Mouse (Mus musculus) lung, adult 2 months (tissue): ENCODE results near the gene Lats2.
"Not testable (repeated sequence)": the region's sequence is repeated elsewhere in the genome, so short reads cannot be mapped to it uniquely, and the experiment has no call there.

ENCODE experiments used
- CTCF ChIP-seq: fragments of 200-500 bp; IDR thresholded peaks from 2 replicates; pipeline ENCODE4 v1.5.1; 2011; ENCODE audit warnings: mild to moderate bottlenecking, low read length, control low read depth; ENCODE audit not compliant: insufficient read depth
- POLR2A ChIP-seq: fragments of 200-500 bp; IDR thresholded peaks from 2 replicates; pipeline ENCODE4 v1.6.1; 2011; ENCODE audit warnings: low read depth, mild to moderate bottlenecking, control low read depth, low read length, borderline replicate concordance; ENCODE audit errors: extremely low read depth

- not testable (repeated sequence) for TF ChIP-seq POLR2A, CTCF
Observed at GRCm38 (mm10) chr14:57751006-57751405, 7.2 kb downstream of the Lats2 start.
